Mouse (Mus musculus): ENCODE results near the gene Mfap1a.
"Not testable (repeated sequence)": the region's sequence is repeated elsewhere in the genome, so short reads cannot be mapped to it uniquely, and the experiment has no call there.

Gene Mfap1a

DNA sequence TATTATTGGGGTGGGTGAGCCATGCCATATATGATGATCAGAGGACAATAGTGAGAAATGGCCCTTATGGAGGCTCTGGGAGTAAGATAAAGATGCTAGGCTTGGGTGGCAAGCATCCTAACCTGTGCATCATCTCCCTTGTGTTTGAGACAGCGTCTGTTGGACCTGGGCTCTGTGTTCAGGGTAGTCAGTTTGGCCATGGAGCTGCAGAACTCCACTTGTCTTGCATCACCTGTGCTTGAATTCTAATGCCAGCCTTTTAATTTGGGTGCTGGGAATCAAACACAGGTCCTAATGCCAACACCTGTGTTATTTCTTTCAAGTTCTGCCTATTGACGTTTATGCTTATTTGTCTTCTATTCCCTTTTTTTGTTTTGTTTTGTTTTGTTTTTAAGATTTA is 31.2 kb downstream of the Mfap1a start:
- DNase-seq (ENCODE audit: low spot score in 2 of 2): not testable (repeated sequence)

DNA sequence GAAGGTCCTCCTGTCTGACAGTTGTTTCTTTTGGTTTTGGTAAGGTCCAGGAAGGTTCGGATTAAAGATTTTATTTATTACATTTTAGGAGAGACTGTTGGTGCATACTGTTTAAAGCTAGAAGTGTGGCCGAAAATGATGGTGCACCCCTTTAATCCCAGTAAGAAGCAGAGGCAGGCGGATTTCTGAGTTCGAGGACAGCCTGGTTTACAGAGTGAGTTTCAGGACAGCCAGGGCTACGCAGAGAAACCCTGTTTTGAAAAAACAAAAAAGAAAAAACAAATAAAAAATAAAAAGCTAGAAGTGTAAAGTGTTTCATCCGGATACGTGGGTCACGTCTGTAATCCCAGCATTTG is 32.3 kb downstream of the Mfap1a start:
- DNase-seq (ENCODE audit: low spot score in 2 of 2): no peak

DNA sequence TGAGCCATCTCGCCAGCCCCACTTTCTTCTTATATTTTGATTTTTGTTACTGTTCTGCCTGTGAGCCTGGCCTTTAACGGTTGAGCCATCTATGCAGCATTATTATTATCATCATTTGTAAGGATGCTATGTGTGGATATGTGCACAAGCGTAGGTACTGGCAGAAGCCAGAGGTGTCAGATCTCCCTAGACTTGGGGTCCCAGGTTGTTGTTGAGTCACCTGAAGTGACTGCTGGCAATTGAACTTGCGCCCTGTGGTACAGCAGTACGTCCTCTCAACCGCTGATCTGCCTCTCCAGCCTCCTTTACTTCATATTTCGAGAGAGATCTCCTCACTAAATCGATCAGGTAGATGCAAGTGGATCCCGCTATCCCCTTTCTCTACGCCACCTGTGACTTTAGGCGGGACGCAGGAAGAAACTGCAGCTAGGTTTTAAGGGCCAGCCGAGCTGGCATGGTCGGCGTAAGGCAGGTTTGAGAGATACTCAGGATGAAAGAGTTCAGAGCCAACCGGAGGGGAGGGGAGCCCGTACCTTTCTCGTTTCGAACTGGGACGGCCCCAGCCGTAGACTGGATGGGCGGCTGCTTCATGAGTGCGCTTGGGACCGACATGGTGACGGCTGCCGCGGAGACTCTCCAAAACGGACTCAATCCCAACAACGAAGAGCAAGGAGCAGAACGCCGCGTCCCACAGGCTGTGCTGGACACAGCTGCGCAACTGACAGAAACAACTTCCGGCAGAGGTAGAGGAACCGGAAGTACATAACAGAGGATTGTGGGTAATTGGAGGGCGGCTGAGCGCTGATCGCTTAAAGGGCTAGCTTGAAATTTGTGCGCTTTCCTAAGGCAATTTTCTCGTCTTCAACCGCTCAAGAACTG is 32.9 kb downstream of the Mfap1a start, which contains the start of gene Mfap1b:
Gene Mfap1b, minus strand, starts transcription at position 767 of the 879 bp plus-strand sequence.
- DNase-seq (ENCODE audit: low spot score in 2 of 2): peak; percentile 67 to 79

DNA sequence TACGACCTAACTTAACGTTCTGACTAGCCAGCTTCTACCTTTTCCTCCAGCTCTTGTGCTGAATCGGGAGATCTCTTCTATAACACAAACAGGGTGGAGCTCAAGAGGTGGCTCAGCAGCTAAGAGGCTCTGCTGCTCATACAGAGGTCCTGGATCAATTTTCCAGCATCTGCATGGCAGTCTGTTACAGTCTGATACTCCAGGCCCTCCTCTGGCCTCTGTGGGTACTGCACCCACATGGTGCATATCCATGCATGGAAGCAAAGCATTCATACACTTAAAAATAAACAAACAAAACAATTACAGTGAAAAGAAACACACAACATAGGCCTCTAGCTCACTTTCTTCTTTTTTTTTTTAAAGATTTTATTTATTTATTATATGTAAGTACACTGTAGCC is 33.7 kb downstream of the Mfap1a start:
- DNase-seq (ENCODE audit: low spot score in 2 of 2): not testable (repeated sequence)

DNA sequence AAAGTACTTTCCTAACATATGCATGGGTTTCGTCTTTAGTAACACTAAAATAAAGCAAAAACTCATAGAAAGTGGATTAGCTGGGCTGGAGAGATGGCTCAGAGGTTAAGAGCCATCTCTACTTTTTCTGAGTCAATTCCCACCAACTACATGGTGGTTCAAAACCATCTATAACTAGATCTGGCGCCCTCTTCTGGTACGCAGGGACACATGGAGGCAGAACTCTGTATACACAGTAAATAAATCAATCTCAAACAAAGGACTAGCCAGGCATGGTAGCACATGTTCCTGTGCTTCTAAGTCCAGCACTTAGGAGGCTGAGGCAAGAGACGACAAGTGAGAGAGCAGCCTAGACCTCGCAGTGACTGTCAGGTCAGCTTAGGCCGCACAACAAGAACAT is 37.5 kb downstream of the Mfap1a start:
- not testable (repeated sequence) for DNase-seq (ENCODE audit: low spot score in 2 of 2)

DNA sequence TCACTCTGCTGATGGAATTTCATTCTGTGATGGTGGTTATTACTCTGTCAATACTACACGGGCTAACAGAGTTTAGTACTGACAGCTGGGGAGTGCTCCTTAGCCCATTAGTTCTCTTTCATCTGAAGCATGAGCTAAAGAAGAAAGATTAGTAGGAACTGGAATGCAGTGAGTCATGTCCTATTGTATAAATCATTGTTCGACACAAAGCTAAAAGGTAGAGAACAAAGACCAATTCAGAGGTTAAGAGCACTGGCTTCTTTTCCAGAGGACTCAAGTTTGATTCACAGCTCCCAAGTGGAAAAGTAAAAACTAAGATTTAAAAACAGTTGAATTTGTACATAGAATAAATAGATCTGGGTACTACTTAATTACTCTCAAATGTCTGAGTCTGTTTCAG is 46.4 kb downstream of the Mfap1a start:
- no peak for DNase-seq (ENCODE audit: low spot score in 2 of 2)

DNA sequence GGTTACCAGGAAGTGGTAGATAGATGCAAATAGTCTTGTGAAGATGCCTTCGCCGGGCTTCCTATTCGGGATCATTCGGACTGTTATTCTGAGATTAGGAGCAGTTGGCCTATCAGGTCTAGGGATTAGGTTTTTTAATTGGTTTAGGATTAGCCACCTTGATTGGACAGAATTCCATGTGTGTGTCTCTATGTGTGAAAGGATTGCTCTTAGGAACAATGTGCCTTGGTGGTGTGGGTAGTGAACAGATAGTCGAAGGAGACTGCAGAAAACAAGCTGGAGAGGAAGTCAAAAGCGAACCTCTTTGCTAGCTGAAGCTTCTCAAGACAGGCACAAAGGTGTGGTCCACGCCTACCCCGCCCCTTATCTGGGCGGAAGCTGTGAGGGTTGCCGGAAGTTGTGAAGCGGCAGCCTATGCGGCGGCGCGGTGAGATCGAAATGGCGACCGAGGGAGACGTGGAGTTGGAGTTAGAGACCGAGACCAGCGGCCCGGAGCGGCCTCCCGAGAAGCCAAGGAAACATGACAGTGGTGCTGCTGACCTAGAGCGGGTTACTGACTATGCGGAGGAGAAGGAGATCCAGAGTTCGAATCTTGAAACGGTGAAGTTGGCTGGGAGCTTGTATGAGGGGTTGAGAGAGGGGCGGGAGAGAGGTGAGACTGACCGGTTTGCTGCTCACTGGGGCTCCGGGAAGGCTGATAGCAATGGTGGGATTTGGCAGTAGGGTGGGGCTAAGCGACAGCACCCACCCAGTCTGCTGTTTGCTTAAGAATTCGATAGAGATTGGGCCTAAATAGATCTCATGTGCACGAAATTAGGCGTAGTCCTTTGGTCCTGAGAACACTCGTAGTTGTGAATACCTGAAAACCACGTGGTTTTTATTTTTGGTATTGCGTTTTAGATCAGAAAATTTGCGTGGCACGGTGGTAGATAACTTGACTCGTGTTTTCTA is 49.5 kb downstream of the Mfap1a start, which contains the start of gene Serinc4:
Gene Serinc4, minus strand, starts transcription at position 90 of the 951 bp plus-strand sequence.
- peak; percentile 76 to 86 for DNase-seq (ENCODE audit: low spot score in 2 of 2)

DNA sequence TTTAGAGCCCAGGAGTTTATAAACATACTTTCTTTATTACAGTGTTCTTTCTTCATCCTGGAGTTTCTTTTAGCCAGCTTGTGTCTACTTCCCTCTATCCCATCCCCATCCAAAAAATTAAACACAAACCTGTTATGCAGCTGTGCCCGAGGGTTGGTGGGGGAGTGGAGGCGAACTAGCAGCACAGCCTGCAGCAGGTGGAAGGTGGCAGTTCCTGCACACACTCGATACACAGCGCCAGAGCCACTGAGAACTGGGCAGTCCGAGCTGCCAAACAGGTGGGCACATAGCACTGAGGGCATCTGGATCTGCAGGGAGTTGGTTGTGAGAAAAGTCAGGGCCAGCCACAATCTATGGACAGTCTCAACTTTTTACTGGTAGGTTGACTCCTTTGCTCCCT is 50.9 kb downstream of the Mfap1a start:
- no peak for DNase-seq (ENCODE audit: low spot score in 2 of 2)

DNA sequence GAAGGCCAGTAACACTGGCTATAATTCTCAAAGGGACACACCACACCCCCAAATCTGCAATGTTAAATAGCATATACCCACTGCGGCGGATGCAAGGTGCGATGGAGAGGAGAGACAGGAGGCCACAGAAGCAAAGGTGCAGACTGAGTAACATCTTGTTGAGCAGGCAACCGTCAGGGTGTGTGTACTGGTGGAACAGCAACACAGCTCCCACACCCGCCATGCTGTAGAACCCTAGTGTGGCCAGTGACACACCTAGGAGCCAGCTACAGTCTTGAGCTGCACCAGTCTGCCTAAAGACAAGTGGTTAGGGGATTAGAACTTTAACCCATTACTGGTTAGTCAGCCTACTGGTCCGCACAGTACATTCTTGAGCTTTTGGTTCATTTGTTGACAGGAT is 52.5 kb downstream of the Mfap1a start:
- DNase-seq (ENCODE audit: low spot score in 2 of 2): no peak

DNA sequence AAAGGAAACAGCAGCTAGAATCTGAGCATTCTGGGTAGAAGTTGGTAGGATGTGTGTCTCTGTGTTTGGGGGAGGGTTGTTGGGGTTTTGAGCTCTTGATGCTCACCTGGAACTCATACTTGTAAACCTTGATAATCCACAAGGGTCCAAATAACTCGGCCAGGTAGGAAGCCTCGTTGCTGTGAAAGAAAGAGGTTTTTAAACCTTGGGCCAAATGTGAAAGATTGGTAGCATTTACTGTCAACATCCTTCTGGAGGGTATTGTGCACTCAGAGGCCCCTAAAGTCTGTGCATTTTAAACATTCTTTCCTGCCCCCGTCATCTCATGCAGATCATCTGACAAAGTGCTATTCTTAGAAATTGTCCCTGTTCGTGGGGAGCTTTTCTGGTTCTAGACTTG is 53.5 kb downstream of the Mfap1a start, which contains the start of gene Hypk:
Gene Hypk, plus strand, starts transcription at position 301 of the 400 bp plus-strand sequence.
- DNase-seq (ENCODE audit: low spot score in 2 of 2): no peak

DNA sequence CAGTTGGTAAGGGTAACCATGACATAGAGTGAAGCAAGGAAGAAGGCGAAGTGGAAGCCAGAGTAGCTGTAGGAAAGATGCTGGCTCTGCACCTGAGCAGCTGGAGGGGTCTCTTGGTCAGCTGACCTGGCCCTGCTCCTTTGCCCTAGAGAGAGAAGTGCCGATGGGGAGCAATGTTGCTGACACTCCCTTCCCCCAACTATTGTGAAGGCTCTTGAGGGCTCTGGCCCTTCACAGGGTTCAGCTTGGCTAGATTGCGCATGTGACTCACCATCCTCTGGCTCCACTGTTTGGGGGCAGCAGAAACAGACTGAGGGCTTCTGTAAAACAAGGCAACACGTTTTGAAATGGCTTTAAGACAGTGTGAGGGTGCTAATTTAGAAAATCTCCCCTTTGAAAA is 54.1 kb downstream of the Mfap1a start:
- no peak for DNase-seq (ENCODE audit: low spot score in 2 of 2)

DNA sequence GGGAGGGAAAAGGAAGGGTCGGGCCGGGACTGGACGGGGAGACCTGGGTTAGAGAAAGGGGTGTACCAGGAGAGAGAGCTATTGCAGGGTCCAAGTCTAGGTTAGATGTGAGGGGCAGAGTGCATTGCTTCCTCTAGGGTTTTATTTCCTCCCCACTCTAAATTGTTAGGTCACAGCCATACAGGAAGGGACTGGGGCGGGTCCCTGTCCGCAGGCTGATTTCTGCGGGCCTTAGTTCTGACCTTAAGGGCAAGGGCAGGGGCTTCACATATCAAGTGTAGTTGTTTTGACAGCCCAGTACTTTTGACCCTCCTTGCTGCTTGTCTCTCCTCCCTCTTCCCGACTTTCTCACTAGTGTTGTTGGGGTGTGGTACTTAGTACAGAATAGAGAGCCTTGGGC is 56.4 kb downstream of the Mfap1a start:
- DNase-seq (ENCODE audit: low spot score in 2 of 2): peak in 1 of 2 experiments; percentile 15

DNA sequence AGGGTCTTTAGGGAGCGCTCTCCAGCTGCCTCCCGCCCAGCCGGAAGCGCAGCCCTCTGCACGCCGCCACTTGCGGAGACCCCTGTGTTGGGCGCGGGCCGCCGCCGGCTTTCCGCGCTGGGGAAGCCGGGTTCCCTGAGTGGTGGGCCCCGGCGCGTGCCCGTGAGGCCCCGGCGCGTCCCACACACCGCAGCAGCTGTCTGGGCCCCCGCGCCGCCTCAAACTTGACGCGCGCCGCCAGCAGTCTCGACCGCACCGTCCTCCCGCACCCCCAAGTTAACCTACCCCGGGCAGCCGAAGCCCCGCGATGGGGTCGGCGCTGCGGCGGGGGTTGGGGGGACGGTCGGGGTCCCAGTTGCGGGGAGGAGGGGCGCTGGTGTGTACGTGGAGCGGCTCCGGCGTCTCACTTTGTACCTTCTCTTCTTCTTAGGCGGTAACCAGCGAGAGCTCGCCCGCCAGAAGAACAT is 56.9 kb downstream of the Mfap1a start:
- DNase-seq (ENCODE audit: low spot score in 2 of 2): peak in 1 of 2 experiments; percentile 14

DNA sequence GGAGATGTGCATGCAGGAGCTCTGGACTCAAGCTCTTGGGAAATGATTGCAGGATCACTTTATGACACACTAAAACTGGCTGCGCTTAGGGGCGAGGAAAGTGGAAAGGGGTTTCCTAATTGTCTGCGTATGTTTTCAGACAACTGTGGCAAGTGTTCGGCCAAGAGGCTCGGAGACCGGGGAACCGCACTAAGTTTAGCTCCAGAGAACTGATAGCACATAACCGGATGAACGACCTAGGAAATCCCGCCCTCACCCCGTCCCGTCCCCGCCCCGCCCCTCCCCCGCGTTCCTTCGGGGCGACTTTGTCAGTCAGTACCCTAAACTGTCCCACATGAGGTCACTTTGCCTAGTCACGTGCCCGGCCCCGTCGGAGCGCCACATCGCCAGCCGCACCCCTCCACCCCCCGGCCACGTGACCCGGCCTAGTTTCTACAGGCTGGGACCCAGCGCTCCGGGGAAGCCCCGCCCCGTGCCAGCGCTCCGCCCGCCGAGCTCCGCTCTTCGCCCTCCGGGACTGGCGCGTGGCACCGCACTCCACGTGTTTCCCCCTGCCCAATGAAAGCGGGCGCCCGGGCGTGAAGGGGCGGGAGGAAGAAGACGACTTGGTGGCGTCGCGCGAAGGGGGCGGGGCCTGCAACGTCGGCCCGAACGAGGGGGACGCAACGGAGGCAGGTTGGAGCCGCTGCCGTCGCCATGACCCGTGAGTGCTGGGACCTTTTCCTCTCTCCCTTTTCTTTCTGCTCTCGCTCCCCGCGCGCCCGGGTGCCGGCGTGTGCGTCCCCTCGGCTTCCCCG is 57.5 kb downstream of the Mfap1a start, which contains the start of gene Serf2:
Gene Serf2, plus strand, starts transcription at position 457 of the 797 bp plus-strand sequence.
- DNase-seq (ENCODE audit: low spot score in 2 of 2): peak; percentile 99 to 100

DNA sequence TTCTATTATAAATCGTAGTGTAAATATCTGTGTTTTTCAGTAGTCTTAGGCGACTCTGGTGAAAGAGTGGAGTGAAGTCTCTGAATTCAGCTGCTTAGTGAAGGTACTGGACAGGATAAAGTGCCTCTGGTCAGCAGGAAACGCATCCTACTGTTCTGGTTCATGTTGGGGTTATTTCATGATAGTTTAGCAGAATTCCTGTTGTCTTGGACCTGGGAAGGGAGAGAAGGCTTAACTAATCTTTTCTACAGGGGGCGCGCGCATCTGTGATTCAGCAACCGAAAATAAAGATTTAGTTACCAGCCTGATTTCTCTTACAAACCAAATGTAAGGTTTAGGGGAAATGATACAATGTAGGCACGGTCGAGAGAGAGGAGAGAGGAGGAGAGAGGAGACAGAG is 58.3 kb downstream of the Mfap1a start:
- peak in 1 of 2 experiments; percentile 38 for DNase-seq (ENCODE audit: low spot score in 2 of 2)

DNA sequence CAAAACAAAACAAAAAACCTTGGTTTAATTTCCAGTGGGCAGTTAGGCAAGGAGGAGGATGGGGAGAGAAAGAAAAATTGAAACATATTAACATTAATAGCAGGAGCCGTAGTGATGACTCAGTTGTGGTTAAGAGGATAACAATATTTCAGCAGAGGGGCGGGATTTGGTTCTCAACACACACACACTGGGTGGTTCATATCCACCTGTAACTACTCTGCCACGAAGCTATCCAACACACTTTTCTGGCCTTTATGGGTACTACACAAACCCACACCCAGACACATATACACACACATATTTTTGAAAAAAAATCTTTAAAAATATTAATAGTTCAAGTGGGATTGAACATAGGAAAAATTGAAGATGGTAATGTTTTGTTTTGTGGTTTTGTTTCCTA is 59.5 kb downstream of the Mfap1a start:
- DNase-seq (ENCODE audit: low spot score in 2 of 2): no peak

DNA sequence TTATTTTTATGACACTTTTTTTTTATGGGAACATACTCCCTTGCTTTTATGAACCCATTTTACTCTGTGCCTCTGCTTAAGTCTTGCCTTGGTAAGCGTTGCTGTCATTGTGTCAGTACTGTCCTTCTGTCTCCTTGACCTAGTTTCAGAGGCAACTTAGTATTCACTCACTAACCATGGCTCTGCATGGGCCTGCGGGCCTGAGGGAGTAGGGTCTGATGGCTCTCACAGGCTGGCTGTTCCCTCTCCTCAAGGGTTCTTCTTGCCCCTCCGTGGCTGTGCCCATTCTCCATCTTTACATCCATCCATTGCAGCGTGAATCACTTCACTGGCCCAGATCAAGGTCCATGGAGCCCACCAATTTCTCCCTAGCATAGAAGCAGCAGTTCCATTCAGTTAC is 60.0 kb downstream of the Mfap1a start:
- DNase-seq (ENCODE audit: low spot score in 2 of 2): no peak

DNA sequence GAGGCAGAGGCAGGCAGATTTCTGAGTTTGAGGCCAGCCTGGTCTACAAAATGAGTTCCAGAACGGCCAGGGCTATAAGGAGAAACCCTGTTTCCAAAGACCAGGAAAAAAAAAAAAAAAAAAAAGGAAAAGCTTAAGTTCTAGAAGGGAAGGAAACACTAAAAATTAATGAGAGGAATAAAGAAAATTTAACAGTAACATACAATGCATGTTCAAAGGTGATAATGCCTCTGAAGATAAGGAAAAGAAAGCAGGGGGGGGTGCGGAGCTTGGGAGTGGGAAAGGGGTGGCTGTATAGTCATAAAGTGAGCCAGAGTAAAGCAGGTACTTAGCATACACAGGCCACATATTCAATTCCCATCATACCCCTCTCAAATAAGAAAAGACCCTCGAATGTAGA is 61.3 kb downstream of the Mfap1a start:
- no peak for DNase-seq (ENCODE audit: low spot score in 2 of 2)

DNA sequence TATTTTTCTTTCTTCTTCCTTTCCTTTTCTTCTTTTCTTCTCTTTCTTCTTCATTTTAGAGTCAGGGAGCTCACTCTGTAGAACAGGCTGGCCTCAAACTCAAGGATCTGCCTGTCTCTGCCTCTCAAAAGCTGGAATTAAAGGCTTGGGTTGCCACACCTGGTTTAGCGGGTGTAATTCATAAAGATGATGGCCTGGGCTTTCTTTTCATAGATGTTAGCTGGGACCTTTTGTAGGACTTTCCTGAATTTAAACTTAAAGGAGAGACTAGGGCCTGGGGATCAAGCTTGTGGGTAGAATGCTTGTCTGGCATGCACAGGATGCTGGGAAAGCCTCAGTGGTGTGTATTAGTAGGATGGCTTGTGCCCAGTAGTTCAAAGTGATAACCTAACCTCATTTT is 62.3 kb downstream of the Mfap1a start, which contains the start of gene Ell3:
Gene Ell3, minus strand, starts transcription at position 101 of the 400 bp plus-strand sequence.
- no peak for DNase-seq (ENCODE audit: low spot score in 2 of 2)

DNA sequence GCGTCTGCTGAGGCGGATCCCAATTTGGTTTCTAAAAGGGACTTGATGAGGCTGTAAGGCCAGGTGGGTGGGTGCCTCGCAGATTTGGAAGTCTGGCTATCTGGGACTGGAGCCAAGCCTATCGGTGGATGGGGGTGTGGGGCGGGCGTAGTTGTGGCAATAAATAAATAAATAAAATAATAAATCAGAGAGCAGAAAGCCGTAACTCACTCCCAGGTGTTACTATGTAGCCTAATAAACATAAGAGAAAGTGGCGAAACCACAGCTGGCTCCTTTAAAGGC is 63.5 kb downstream of the Mfap1a start:
- DNase-seq (ENCODE audit: low spot score in 2 of 2): no peak

All from urinary bladder, postnatal 36 days (tissue).